Mouse (Mus musculus) embryonic facial prominence, embryonic 11.5 days (tissue): ENCODE measurements around the gene Mkrn2. TPM values are rescaled to one million over a fixed set of nuclear protein-coding genes. Genes with fewer than 3 reads are reported as not detected.
"Not testable (repeated sequence)": the region's sequence is repeated elsewhere in the genome, so short reads cannot be mapped to it uniquely, and the experiment has no call there.

Experiments
- ATAC-seq: fragments of 200-750 bp; cut with Nextera tagmentation; replicated peaks from 2 replicates; pipeline ENCODE4 v1.8.0; 2017; ENCODE audit warnings: low read depth; ENCODE audit not compliant: insufficient number of reproducible peaks, low FRiP score, low TSS enrichment
- DNase-seq: peaks from one replicate; pipeline ENCODE4 v3.0.0-alpha.2; 2015; ENCODE audit warnings: low spot score
- H3K27ac ChIP-seq: fragments of 300-500 bp; sonication (generic); replicated peaks from 2 replicates; pipeline ENCODE4 v1.5.1; 2014; ENCODE audit warnings: mild to moderate bottlenecking, low read depth, low read length, control low read depth
- H3K27me3 ChIP-seq: fragments of 300-500 bp; sonication (generic); 2 replicates; pipeline ENCODE4 v1.6.1; 2014; ENCODE audit warnings: mild to moderate bottlenecking, low read length, moderate library complexity, mixed read lengths; ENCODE audit not compliant: control insufficient read depth, insufficient read depth
- H3K36me3 ChIP-seq: fragments of 300-500 bp; sonication (generic); replicated peaks from 2 replicates; pipeline ENCODE4 v1.6.1; 2014; ENCODE audit warnings: low read depth, mild to moderate bottlenecking, low read length, moderate library complexity, mixed read lengths; ENCODE audit not compliant: control insufficient read depth, insufficient read depth
- H3K4me1 ChIP-seq: fragments of 300-500 bp; sonication (generic); 2 replicates; pipeline ENCODE4 v1.6.1; 2014; ENCODE audit warnings: low read length, mixed read lengths; ENCODE audit not compliant: control insufficient read depth, insufficient read depth
- H3K4me2 ChIP-seq: fragments of 300-500 bp; sonication (generic); 2 replicates; pipeline ENCODE4 v1.6.1; 2014; ENCODE audit warnings: low read depth, mild to moderate bottlenecking, control low read depth, low read length, moderate library complexity
- H3K4me3 ChIP-seq: fragments of 300-500 bp; sonication (generic); 2 replicates; pipeline ENCODE4 v1.5.1; 2014; ENCODE audit warnings: low read depth, low read length, control low read depth
- H3K9ac ChIP-seq: fragments of 300-500 bp; sonication (generic); replicated peaks from 2 replicates; pipeline ENCODE4 v1.6.1; 2014; ENCODE audit warnings: mild to moderate bottlenecking, control low read depth, low read length
- H3K9me3 ChIP-seq: fragments of 300-500 bp; sonication (generic); replicated peaks from 2 replicates; pipeline ENCODE4 v1.6.1; 2016; ENCODE audit warnings: mild to moderate bottlenecking, low read length, inconsistent platforms, mixed read lengths; ENCODE audit not compliant: control insufficient read depth
- whole genome bisulfite sequencing: fragments of 180-500 bp; shearing (Covaris S2); extraction: QIAGEN DNeasy Blood & Tissue Kit; methylation state at CpG from one replicate; pipeline ENCODE4 v1.1.7; 2014; 5-methylcytosine and 5-hydroxymethylcytosine counted together
- polyA plus RNA-seq: library from polyadenylated mRNA; unstranded; fragments of >200 nt; fragmentation: Nextera tagmentation; extraction: Ambion mirVana; gene quantifications from 2 replicates; pipeline ENCODE4 v1.2.1, GENCODE M21; 2014

The Mkrn2 gene
- polyA plus RNA-seq, 1 experiment from 2014 or later: 28.1 TPM

DNA sequence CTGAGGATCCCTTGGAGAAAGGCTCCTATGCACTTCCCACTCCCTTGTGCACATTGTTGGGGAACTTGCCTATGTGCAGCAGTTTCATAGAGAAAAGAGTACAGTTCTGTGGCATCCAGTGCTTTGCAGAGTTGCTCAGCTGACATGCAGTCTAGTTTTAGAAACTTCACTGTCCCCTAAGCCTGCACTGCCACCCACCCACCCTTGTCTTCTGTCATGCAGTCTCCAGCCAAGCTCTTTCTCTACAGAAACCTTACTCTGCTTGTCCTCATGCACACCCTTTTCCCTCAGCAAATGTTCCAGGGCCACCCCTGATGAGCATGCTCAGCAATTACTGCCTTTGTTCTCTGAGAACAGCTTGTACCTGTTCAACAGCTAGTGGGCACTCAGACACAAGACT lies 12.1 kb downstream of the Mkrn2 start:
- no peaks in the 10 kb centered on the region for H3K9me3 ChIP-seq
- H3K4me1 ChIP-seq: no peaks in the 10 kb centered on the region
- no peak overlapping the region for H3K4me3 ChIP-seq
- H3K4me2 ChIP-seq: no peak overlapping the region
- no peak for DNase-seq
- H3K27me3 ChIP-seq: no peaks in the 10 kb centered on the region
- peaks cover 5% of the 10 kb centered on the region for H3K36me3 ChIP-seq
- no peak overlapping the region for H3K9ac ChIP-seq
- no peak overlapping the region for H3K27ac ChIP-seq
- ATAC-seq: no peak

- Histone ChIP-seq H3K9me3 (no peaks in the 10 kb centered on the region), H3K4me1 (no peaks in the 10 kb centered on the region), H3K4me2 (no peak overlapping the region), H3K4me3 (no peak overlapping the region), H3K27ac (no peak overlapping the region), H3K36me3 (peaks cover 13% of the 10 kb centered on the region), H3K9ac (no peak overlapping the region), H3K27me3 (no peaks in the 10 kb centered on the region)
- 84% methylated on average over 3 of the region's 3 CpGs for WGBS
- no peak for ATAC-seq
- no peak for DNase-seq
Observed at GRCm38 (mm10) chr6:115615983-115616382, 14.3 kb downstream of the Mkrn2 start.

GRCm38 (mm10) chr6:115619818-115620217 lies 18.1 kb downstream of the Mkrn2 start:
- no peak for DNase-seq
- 90% methylated on average over 10 of the region's 10 CpGs for WGBS
- no peak overlapping the region for H3K27ac ChIP-seq
- no peak for ATAC-seq
- H3K4me1 ChIP-seq: no peaks in the 10 kb centered on the region
- H3K4me2 ChIP-seq: no peak overlapping the region
- peaks cover 21% of the 10 kb centered on the region for H3K36me3 ChIP-seq
- H3K9ac ChIP-seq: no peak overlapping the region
- H3K27me3 ChIP-seq: no peaks in the 10 kb centered on the region
- no peaks in the 10 kb centered on the region for H3K9me3 ChIP-seq
- H3K4me3 ChIP-seq: no peak overlapping the region

GRCm38 (mm10) chr6:115620942-115621341 lies 19.2 kb downstream of the Mkrn2 start:
- DNase-seq: no peak
- Histone ChIP-seq H3K9ac (no peak overlapping the region), H3K27ac (no peak overlapping the region), H3K9me3 (no peaks in the 10 kb centered on the region), H3K4me2 (no peak overlapping the region), H3K36me3 (peaks cover 22% of the 10 kb centered on the region), H3K27me3 (no peaks in the 10 kb centered on the region), H3K4me3 (no peak overlapping the region), H3K4me1 (no peaks in the 10 kb centered on the region)
- ATAC-seq: no peak
- WGBS: 81% methylated on average over 1 of the region's 1 CpGs

- Histone ChIP-seq H3K27ac (no peak overlapping the region), H3K4me1 (no peaks in the 10 kb centered on the region), H3K27me3 (no peaks in the 10 kb centered on the region), H3K9me3 (no peaks in the 10 kb centered on the region), H3K4me2 (no peak overlapping the region), H3K4me3 (no peak overlapping the region), H3K36me3 (peaks cover 10% of the 10 kb centered on the region), H3K9ac (no peak overlapping the region)
- no peak for ATAC-seq
- no peak for DNase-seq
- WGBS: 91% methylated on average over 5 of the region's 5 CpGs
Observed at GRCm38 (mm10) chr6:115626121-115626520, 24.4 kb downstream of the Mkrn2 start.

GRCm38 (mm10) chr6:115631056-115631795 lies 29.5 kb downstream of the Mkrn2 start:
- Histone ChIP-seq H3K9ac (no peak overlapping the region), H3K4me1 (no peaks in the 10 kb centered on the region), H3K9me3 (no peaks in the 10 kb centered on the region), H3K27ac (no peak overlapping the region), H3K4me3 (no peak overlapping the region), H3K4me2 (no peak overlapping the region), H3K36me3 (peaks cover 9% of the 10 kb centered on the region), H3K27me3 (no peaks in the 10 kb centered on the region)
- DNase-seq (no peak), ATAC-seq (no peak)
- 72% methylated on average over 3 of the region's 3 CpGs for WGBS

DNA sequence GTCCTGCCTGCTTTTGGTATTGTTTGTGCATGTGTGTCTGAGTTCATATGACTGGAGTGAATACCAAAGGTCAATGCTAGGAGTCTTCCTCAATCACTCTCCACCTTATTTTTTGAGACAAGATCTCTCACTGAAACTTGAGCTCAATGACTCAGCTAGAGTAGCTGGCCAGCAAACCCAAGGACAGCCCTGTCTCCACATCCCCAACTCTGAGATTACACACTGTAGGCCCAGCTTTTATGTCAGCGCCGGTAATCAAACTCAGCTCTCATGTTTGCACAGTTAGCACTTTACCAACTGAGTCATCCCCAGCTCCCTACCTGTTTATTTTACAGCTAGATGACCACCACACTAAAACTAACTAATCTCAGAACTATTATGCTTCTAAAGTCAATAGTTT lies 32.3 kb downstream of the Mkrn2 start:
- H3K9me3 ChIP-seq: no peaks in the 10 kb centered on the region
- H3K4me2 ChIP-seq: no peak overlapping the region
- no peaks in the 10 kb centered on the region for H3K27me3 ChIP-seq
- ATAC-seq (no peak), DNase-seq (no peak)
- no peak overlapping the region for H3K9ac ChIP-seq
- WGBS: 97% methylated on average over 2 of the region's 2 CpGs
- H3K36me3 ChIP-seq: peaks cover 9% of the 10 kb centered on the region
- no peak overlapping the region for H3K27ac ChIP-seq
- H3K4me1 ChIP-seq: no peaks in the 10 kb centered on the region
- no peak overlapping the region for H3K4me3 ChIP-seq

GRCm38 (mm10) chr6:115638188-115638587 lies 36.5 kb downstream of the Mkrn2 start:
- not testable (repeated sequence) for H3K27ac ChIP-seq, H3K4me3 ChIP-seq, H3K27me3 ChIP-seq, H3K9me3 ChIP-seq, H3K36me3 ChIP-seq, ATAC-seq, DNase-seq, H3K4me1 ChIP-seq, H3K4me2 ChIP-seq, H3K9ac ChIP-seq
- WGBS: 96% methylated on average over 7 of the region's 7 CpGs
